ENCODE assay signal across 30 mouse cellular contexts in the genomic region with DNA sequence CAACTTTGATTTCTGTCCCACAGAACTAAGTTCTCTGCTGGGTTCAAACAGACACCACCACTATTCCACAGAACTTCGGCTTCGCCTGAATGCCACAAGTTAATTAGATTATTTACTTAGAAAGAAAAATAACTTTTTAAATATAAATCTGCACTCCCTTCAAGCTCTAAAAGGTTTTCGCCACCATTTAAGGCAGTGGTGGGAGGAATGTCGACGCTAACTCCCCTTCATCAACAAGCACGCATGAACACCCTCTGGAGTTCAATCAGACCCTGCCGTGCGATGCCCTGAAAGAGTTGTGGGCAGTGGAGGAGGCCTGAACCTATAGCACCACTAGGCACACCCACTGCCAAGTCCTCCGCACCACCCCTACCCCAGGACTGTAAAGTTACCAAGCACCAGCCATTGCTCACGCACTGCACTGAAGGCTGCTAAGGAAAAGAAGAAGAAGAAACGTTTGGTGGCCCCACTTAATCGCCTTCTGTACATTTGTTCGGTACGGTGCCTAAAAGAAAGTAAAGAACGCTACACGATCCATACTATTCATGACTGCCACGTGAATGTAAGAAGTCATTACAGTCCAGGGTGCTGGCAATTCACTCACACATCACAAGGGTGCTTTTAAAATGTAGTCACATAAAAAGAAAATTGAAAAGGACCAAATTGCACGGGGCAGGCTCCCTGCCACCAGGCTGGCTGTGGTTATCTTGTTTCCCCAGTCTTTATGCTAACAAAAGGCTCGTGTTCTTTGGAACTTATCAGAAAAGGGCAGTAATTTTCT. TPM values are rescaled to one million over a fixed set of nuclear protein-coding genes. Genes with fewer than 3 reads are reported as not detected.
DNase-seq lines count a peak whose midpoint lies in the region; ATAC-seq and TF ChIP-seq lines count a peak whose summit lies in the region.
"Had no signal": no experiment of that assay in that cellular context is flagged by ENCODE, and none has a peak within 500 bp of the region (broad histone marks: within the 10 kb centered on the region; RNA-seq: fewer than 3 reads in every experiment).

No protein-coding gene starts in this region.

- no peak for TF ChIP-seq CTCF in forebrain, postnatal 0 days (IDR thresholded peaks at IDR 0.05; ENCODE audit: low read depth)
- TF ChIP-seq CTCF in brain, embryonic 14.5 days (IDR thresholded peaks at IDR 0.05; ENCODE audit: borderline replicate concordance, extremely low read depth, insufficient read depth, insufficient read length), result no peak

- no peak for TF ChIP-seq POLR2A in brain, embryonic 14.5 days (IDR thresholded peaks at IDR 0.05; ENCODE audit: borderline replicate concordance, extremely low read depth, insufficient read depth, insufficient read length, poor library complexity, severe bottlenecking)

- intact Hi-C loops in left cerebral cortex, postnatal 10 days (cut with DNase I), result no loop called here

- no peak overlapping the region for H3K4me3 ChIP-seq in forebrain, postnatal 0 days (ENCODE audit: low read depth, low read length)
- H3K4me3 ChIP-seq in forebrain, embryonic 14.5 days (ENCODE audit: low read depth, low read length), result no peak overlapping the region
- no peak overlapping the region for H3K4me3 ChIP-seq in kidney, embryonic 16.5 days (ENCODE audit: low read length)
- H3K4me3 ChIP-seq in intestine, embryonic 16.5 days (ENCODE audit: low read length), result no peak overlapping the region
- H3K4me3 ChIP-seq: embryonic facial prominence, embryonic 15.5 days; forebrain, embryonic 15.5 days; gastrocnemius, adult 2 months; heart, adult 2 months; limb, embryonic 10.5 days; limb, embryonic 15.5 days; liver, embryonic 15.5 days; midbrain, embryonic 15.5 days had no signal

- H3K36me3 ChIP-seq in forebrain, postnatal 0 days (ENCODE audit: insufficient read depth), result no peaks in the 10 kb centered on the region
- H3K36me3 ChIP-seq in forebrain, embryonic 14.5 days (ENCODE audit: control insufficient read depth, insufficient read depth, low read length), result no peaks in the 10 kb centered on the region
- no peaks in the 10 kb centered on the region for H3K36me3 ChIP-seq in kidney, embryonic 16.5 days (ENCODE audit: insufficient read depth, low read length)
- H3K36me3 ChIP-seq in intestine, embryonic 16.5 days (ENCODE audit: control insufficient read depth, insufficient read depth, low read length), result no peaks in the 10 kb centered on the region
- H3K36me3 ChIP-seq: embryonic facial prominence, embryonic 15.5 days; forebrain, embryonic 15.5 days; limb, embryonic 10.5 days; limb, embryonic 15.5 days; liver, embryonic 15.5 days; midbrain, embryonic 15.5 days had no signal

- H3K9ac ChIP-seq in forebrain, postnatal 0 days, result no peak overlapping the region
- no peak overlapping the region for H3K9ac ChIP-seq in forebrain, embryonic 14.5 days (ENCODE audit: low read length)
- no peak overlapping the region for H3K9ac ChIP-seq in kidney, embryonic 16.5 days (replicated peaks; ENCODE audit: low read length)
- H3K9ac ChIP-seq in intestine, embryonic 16.5 days (ENCODE audit: low read depth, low read length), result no peak overlapping the region
- H3K9ac ChIP-seq: embryonic facial prominence, embryonic 15.5 days; forebrain, embryonic 15.5 days; limb, embryonic 15.5 days; liver, embryonic 15.5 days; lung, embryonic 14.5 days; midbrain, embryonic 15.5 days had no signal

- no peak overlapping the region for H3K27ac ChIP-seq in forebrain, postnatal 0 days (ENCODE audit: low read depth, low read length)
- no peak overlapping the region for H3K27ac ChIP-seq in forebrain, embryonic 14.5 days (ENCODE audit: low read depth, low read length)
- no peak overlapping the region for H3K27ac ChIP-seq in kidney, embryonic 16.5 days (ENCODE audit: low read length)
- no peak overlapping the region for H3K27ac ChIP-seq in intestine, embryonic 16.5 days (ENCODE audit: low read length)
- H3K27ac ChIP-seq: embryonic facial prominence, embryonic 15.5 days; forebrain, embryonic 15.5 days; gastrocnemius, adult 2 months; heart, adult 2 months; limb, embryonic 10.5 days; limb, embryonic 15.5 days; liver, embryonic 15.5 days; midbrain, embryonic 15.5 days had no signal

- H3K4me1 ChIP-seq in forebrain, postnatal 0 days (ENCODE audit: insufficient read depth), result no peaks in the 10 kb centered on the region
- H3K4me1 ChIP-seq in forebrain, embryonic 14.5 days (ENCODE audit: control insufficient read depth, insufficient read depth, low read length), result no peaks in the 10 kb centered on the region
- peaks cover 28% of the 10 kb centered on the region for H3K4me1 ChIP-seq in kidney, embryonic 16.5 days (ENCODE audit: insufficient read depth, low read length)
- H3K4me1 ChIP-seq in intestine, embryonic 16.5 days (ENCODE audit: control insufficient read depth, insufficient read depth, low read length), result no peaks in the 10 kb centered on the region
- H3K4me1 ChIP-seq: liver, embryonic 15.5 days had no signal

- H3K4me2 ChIP-seq in forebrain, postnatal 0 days (ENCODE audit: low read depth), result no peak overlapping the region
- no peak overlapping the region for H3K4me2 ChIP-seq in forebrain, embryonic 14.5 days (ENCODE audit: low read length)
- no peak overlapping the region for H3K4me2 ChIP-seq in kidney, embryonic 16.5 days (replicated peaks; ENCODE audit: low read depth, low read length)
- no peak overlapping the region for H3K4me2 ChIP-seq in intestine, embryonic 16.5 days (ENCODE audit: low read depth, low read length)
- H3K4me2 ChIP-seq: embryonic facial prominence, embryonic 15.5 days; forebrain, embryonic 15.5 days; limb, embryonic 15.5 days; liver, embryonic 15.5 days; lung, embryonic 14.5 days; midbrain, embryonic 15.5 days had no signal

- DNase-seq in forebrain, postnatal 0 days, result no peak
- DNase-seq in forebrain, embryonic 14.5 days (ENCODE audit: low spot score), result no peak
- no peak for DNase-seq in kidney, postnatal 25 days
- DNase-seq in brain, embryonic 14.5 days (ENCODE audit: low read depth), result peak; percentile 21
- no peak for DNase-seq in left cerebral cortex, postnatal 10 days (ENCODE audit: extremely low spot score in 1 of 2, low spot score in 2 of 2)
- DNase-seq: adrenal gland, postnatal 14 days; cerebellum, adult 11-12 months; cerebellum, adult 9-11 months; gastrocnemius, adult 2 months; gastrocnemius, postnatal 36 days; heart, adult 2 months; kidney, adult 18-20 months; layer of hippocampus, postnatal 36 days; lung, embryonic 14.5 days; lung, postnatal 14 days; right cerebral cortex, postnatal 25 days; thymus, adult 18-20 months; thymus, postnatal 36 days had no signal

- peak; percentile 18; the same call in 1 of the 2 replicates for ATAC-seq in forebrain, postnatal 0 days
- no peak for ATAC-seq in forebrain, embryonic 14.5 days
- peak; percentile 77 for ATAC-seq in kidney, embryonic 16.5 days (ENCODE audit: low FRiP score, low TSS enrichment)
- peak; percentile 58 for ATAC-seq in intestine, embryonic 16.5 days
- ATAC-seq: forebrain, embryonic 15.5 days; hindbrain, embryonic 16.5 days; midbrain, embryonic 15.5 days; Patski had no signal

- 76% methylated on average over 19 of the region's 19 CpGs for WGBS in forebrain, postnatal 0 days
- WGBS in forebrain, embryonic 14.5 days, result 79% methylated on average over 19 of the region's 19 CpGs
- 49% methylated on average over 19 of the region's 19 CpGs for WGBS in kidney, embryonic 16.5 days
- WGBS in intestine, embryonic 16.5 days, result 68% methylated on average over 19 of the region's 19 CpGs

- H3K9me3 ChIP-seq in forebrain, postnatal 0 days (ENCODE audit: low read length), result no peaks in the 10 kb centered on the region
- H3K9me3 ChIP-seq in forebrain, embryonic 14.5 days (replicated peaks; ENCODE audit: control insufficient read depth, low read length), result no peaks in the 10 kb centered on the region
- H3K9me3 ChIP-seq in kidney, embryonic 16.5 days (ENCODE audit: low read length), result no peaks in the 10 kb centered on the region
- H3K9me3 ChIP-seq in intestine, embryonic 16.5 days (ENCODE audit: control insufficient read depth, low read length), result no peaks in the 10 kb centered on the region
- H3K9me3 ChIP-seq: embryonic facial prominence, embryonic 15.5 days; forebrain, embryonic 15.5 days; limb, embryonic 10.5 days; limb, embryonic 15.5 days; liver, embryonic 15.5 days; midbrain, embryonic 15.5 days had no signal

- H3K27me3 ChIP-seq in forebrain, postnatal 0 days (ENCODE audit: insufficient read depth, low read length), result no peaks in the 10 kb centered on the region
- no peaks in the 10 kb centered on the region for H3K27me3 ChIP-seq in forebrain, embryonic 14.5 days (replicated peaks; ENCODE audit: control insufficient read depth, insufficient read depth, low read length)
- H3K27me3 ChIP-seq in kidney, embryonic 16.5 days (ENCODE audit: insufficient read depth, low read length), result no peaks in the 10 kb centered on the region
- no peaks in the 10 kb centered on the region for H3K27me3 ChIP-seq in intestine, embryonic 16.5 days (replicated peaks; ENCODE audit: control insufficient read depth, insufficient read depth, low read length)
- H3K27me3 ChIP-seq: embryonic facial prominence, embryonic 15.5 days; forebrain, embryonic 15.5 days; limb, embryonic 15.5 days; midbrain, embryonic 15.5 days; Patski had no signal

RNA-seq across cellular contexts. Expression of a gene that starts 56.7 kb away (rescaled TPM):
- 4.1 and 4.5 TPM in 2 replicates for total RNA-seq in forebrain, postnatal 0 days (2014; rRNA removed)
- 0.80 and 1.2 TPM in 2 replicates for polyA plus RNA-seq in forebrain, postnatal 0 days (2015; fragmentation: Nextera tagmentation; extraction: Ambion mirVana)
- polyA plus RNA-seq in forebrain, embryonic 14.5 days (2014; fragmentation: Nextera tagmentation; extraction: Ambion mirVana), result 1.1 and 1.8 TPM in 2 replicates
- 21.9 and 23.6 TPM in 2 replicates for polyA plus RNA-seq in kidney, embryonic 16.5 days (2015; fragmentation: Nextera tagmentation; extraction: Ambion mirVana)
- polyA plus RNA-seq in brain, embryonic 14.5 days (2012; rRNA removed), result 5.8 and 7.2 TPM in 2 replicates
- 3.3 and 3.5 TPM in 2 replicates for polyA plus RNA-seq in intestine, embryonic 16.5 days (2015; fragmentation: Nextera tagmentation; extraction: Ambion mirVana)
- 1 to 10 TPM; 6.2 to 7.2 TPM for total RNA-seq in left cerebral cortex, postnatal 10 days (2021)
- total RNA-seq: MEL; neutrophil, adult 5-6 weeks had no signal
